Mouse (Mus musculus) thymus, postnatal 4 days (tissue): ENCODE measurements around the gene Fgfr2.

Source experiments
- DNase-seq: peaks from one replicate; pipeline ENCODE4 v3.0.0; 2021

Fgfr2 gene

DNA sequence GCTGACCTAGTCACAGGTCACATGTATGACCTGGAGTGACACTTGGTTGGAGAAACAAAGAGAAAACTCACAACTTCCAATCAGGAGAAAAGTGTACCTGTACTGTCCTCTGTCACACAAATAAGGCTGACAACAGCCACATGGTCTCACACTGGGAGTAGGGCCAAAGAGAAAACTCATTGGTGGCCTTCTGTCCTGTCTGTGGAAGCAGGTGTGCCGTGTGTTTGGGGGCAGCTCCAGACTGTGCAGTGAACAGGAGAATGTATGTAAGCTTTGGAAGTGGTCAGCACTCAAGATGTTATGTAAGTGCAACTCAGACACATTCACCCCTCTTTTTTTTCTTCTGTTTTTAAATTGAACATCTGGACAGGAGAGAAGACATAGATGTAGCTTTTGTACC, 2421.8 kb downstream of the Fgfr2 start:
- DNase-seq, result no peak

DNA sequence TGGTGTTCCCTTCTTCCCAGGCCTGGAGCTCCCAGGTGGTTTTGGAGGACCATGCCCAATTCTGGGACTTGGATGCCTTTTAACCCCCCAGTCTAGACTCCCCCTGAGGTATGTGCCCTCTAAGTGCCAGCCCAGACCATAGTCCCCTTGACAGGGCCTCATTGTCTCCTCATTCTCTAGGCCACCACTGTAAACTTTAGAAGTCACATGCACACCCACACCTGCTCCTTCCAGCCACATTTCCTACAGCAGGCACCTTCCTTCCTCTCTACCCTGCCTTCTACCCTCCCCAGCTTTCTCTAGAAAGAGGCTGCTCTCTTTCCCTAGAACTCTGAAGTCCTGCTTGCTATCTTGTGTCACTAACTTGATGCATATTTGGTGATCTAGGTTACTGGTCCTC, 2424.7 kb downstream of the Fgfr2 start:
- peak; percentile 37 for DNase-seq

DNA sequence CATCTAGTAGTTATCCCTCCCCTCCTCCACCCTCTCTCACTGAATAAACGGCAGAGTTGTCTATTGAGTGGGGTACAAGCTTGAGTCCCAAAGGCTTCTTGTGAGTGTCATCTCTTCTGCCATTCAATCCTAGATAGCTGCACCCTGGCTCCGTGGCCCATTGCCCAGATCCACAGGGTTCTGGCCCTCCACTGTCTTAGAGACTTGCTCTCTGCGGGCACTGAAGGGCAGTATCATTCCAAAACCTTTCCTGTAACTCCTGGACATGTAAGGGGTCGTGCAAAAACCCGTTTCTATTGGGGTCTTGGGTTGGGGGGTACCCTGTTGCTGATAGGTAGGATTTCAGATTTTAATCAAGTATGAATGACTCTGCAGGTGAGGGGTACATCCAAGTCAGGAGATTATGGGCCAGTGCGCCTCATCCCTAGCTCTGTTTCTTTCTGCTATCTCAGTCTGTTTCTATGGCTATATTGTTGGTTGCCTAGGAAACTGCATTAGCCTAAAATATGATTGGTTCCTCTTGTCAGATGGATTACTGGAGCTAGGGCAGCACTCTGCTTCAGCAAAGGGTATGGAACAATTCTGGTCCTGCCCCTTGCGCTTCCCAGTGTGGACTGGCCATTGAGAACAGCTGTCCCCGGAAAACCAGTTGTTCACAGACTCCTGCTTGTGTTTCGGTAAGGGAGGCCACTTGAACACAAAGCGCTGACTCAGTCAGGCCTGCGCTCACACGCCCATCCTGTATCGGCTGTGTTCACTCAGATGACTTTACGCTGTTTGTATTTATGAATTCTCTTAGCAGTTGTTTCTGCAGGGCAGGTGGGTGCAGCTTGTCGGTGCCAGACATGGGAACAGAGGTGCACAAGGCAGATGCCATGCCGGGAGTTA, 2426.6 kb downstream of the Fgfr2 start:
- no peak for DNase-seq

DNA sequence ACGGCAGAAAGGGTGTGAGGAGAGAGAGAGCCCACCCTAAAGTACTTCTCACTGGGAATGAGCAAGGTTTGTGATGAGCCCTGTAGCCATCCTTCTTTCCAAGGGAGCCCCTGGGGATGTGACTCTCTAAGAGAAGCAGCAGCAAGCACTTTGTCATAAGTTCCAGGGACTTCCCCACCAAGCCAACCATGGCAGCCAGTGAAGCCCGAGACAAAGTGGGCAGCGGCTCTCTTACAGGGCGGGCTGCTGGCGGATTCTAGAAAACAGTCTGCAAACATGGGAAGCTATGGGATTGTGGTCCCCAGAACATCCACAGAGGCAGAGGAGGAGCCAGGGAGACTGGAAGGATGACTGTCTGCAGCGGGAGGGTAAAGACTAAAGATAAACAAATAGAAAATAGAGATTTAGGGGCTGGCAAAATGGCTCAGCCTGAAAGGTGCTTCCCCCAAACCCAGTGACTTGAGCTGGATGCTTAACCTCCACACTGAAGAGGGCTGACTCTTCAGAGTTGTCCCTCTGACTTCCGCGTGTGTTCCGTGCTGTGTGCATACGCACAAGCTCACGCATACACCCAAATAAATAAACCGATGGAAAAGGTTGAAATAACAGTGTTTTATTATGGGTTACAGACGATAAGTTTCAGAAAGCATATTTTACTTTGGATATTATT, 2427.3 kb downstream of the Fgfr2 start:
- DNase-seq, result no peak

DNA sequence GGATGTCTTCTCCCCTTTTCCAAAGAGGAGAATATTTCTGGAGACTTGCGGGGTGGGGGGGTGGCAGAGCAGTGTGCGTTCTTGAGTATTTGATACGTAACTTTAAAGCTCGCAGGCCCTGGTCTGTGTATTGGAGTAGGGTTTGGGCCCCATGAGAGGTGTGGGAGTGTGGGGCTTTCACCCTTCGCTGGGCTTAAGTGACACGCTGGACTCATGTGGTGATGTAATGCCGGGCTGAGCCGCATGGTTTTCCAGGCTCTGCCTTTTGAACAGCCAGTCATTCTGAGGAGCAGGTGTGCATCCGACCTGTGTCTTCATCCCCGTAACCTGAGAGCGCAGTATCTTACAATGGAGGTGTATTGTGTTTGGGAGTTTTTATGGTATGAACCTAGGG, 2429.4 kb downstream of the Fgfr2 start:
- no peak for DNase-seq

DNA sequence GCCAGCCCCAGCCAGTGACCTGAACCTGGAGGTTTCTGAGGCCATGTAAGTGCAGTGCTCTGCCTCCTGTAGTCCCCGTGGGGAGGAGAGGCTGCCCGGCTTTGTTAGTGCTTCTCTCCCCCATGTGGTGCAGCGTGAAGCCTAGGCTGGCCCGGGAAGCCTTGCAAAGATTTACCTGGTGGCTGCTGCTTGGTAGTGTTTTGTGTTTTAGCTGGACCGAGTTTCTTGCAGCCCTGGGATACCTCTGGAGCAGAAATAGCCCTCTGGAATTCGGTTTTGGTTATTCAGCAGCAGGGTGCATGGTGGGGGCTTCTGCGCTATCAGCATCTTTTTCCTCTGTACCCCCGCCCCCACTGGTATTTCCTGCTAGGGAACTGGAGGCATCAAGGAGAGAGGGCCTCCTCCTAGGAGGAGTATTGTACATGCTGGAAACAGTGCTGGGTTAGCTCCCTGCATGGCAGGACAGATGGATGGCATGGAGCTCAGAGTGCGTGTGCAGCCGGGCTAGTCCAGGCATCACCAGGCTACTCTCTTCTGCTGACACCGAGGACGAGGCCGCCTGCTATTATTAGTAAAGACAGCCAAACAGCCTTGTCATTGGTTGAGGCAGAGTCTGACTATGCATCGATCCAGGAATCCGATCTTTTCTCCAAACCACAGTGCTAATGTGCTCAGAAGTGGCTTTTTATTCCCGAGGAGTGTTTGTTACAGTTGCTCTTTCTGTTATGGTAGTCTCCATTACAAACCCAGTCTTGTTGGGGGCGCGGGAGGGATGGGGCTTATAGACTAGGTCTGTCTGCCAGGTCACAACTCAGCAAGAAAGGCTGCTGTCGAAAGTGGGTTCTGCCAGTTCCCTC, 2430.0 kb downstream of the Fgfr2 start:
- DNase-seq, result peak; percentile 69

DNA sequence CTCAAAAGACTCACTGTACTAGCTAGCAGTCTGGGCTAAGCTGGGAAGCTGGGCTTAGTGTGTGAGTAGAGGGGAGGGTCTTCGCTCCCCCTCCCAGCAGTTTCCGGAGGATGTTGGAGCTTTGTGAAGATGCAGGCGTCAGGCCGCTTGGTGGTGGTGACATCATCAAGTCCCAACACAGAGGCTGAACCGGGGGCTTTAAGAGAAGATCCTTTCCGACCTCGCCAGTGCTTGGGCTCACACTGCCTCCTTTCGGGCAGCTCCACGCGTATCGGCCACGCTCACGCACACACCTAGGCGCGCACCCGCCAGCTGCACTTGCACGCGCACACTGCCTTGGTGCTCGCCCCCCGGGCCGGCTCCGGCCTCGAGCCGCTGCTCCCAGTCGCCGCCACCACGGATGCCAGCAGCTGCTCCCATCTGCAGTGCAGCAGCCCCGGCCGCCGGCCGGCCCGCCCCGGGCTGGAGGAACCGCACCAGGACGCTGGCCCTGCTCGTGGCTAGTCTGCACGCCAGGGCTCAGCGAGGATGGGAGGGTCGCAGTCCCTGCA, 2430.7 kb downstream of the Fgfr2 start:
- DNase-seq, result peak; percentile 82

DNA sequence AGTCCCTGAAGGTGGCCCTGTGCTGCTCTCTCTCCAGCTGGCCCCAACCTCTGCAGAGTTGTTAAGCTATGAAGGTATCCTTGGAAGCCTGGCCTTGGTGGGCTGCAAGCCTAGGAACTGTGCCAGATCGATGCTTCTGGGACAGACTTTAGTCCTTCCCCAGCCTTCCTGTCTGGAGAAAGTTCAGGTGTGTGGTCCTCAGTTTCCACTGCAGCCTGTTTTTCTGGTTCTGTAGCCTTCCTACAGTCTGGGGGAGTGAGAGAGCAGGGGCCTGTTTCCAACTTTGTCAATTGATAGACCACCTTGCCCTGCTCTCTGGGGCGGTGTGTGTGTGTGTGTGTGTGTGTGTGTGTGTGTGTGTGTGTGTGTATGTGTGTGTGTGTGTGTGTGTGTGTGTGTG, 2431.2 kb downstream of the Fgfr2 start:
- DNase-seq, result peak; percentile 25

DNA sequence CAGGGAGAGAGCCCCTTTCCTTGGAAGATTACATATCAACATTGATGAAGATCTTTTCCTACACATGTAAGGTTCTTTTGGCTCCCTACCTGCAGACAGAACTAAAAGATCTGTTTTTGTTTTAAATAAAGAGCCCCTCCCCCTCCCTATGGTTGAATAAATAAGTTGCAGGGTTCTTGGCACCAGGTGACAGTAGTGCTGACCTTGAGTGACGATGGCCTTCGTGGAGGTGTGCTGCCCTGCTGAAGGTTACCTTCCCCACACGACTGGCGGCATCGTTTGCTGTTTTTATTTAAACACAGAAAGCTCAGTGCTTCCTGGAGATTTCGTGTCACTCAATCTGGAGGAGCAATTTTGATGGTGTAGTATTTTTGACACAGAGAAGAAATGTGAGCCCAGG, 2432.3 kb downstream of the Fgfr2 start:
- no peak for DNase-seq

DNA sequence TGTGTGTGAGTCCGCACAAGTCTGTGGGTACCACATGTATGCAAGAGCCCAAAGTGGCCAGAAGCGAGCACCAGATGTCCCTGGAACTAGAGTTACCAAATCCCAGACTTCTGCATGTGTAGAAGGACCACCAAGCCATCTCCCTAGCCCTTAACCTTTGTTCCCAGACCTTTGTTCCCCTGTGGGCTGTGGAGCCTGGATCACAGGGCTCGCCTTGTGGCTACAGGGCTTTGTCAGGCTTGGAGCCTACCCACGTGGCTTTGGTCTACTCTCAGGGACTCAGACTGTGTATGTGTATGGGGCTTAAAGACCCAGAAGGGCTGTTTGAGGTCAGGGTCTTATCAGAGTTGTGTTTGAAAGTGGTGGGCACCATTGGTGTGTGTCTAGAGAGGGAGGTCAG, 2434.5 kb downstream of the Fgfr2 start:
- no peak for DNase-seq

DNA sequence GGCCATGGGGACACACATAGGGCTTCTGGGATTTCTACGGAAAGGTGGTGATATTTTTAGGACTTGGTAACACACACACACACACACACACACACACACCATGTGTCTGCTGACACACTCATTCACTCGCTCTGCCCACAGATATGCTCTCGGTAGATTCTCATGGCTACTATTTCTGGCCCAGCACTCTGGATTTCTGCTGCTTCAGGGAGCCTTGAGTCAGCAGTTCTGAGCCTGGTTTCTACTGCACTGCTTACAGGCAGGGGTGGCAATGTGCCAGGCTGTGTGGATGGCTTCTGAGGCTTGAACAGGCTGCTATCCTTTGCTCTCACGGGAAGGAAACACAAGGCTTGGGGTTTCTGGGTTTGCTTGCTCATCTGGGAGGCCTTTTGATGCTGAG, 2441.4 kb downstream of the Fgfr2 start:
- DNase-seq, result no peak

DNA sequence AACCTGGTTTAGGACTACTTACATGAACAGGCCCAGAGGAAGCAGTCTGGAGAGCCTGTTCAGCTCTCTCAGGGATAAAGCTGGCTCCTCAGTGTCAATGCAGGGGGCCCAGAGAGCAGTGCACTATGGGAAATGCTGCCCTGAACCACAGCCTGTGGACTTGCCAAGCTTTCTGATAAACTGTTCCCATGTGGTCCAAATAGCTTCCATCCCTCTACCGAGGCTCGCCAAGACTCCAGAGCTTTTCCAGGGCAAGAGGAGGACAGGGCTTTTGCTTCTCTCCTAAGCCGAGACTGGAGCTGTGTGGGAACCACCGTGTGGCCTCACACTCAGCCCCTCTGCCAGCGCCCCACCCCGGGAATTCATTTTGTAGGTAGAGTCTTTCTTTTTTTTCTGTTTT, 2444.7 kb downstream of the Fgfr2 start:
- no peak for DNase-seq

DNA sequence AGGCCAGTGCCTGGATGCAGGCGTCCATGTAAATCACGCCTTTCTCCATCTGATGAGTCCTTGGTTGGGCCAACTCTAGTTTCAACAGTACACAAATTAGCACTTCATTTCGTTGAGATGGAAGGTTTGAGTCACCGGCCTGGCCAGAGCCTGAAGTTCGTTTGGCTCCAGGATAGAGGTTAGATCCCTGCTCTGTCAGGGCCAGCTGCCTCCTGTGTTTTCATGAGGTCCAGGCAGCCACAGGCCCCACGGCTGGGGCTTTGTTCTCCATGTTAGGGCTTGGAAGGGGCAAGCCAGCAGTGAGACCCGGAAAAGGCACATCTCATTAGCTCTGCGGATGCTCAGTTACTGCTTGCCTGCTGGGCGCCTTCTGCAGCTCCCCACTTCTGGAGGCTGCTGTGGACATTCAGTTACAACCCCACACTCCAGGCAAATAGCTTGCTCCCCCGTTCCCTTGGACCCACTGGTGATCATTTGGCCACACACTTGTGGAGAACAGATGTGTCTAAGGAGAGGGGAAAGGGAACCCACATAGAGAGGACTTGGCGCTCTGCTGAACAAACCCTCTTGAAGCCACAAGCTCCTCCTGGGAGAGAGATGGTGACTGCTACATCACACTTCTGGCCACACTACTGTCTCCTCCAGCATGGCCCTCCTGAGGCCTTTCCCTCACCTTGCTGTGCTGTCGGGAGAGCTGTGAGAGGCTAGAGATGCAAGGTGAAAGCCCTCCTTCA, 2445.4 kb downstream of the Fgfr2 start:
- DNase-seq, result no peak

DNA sequence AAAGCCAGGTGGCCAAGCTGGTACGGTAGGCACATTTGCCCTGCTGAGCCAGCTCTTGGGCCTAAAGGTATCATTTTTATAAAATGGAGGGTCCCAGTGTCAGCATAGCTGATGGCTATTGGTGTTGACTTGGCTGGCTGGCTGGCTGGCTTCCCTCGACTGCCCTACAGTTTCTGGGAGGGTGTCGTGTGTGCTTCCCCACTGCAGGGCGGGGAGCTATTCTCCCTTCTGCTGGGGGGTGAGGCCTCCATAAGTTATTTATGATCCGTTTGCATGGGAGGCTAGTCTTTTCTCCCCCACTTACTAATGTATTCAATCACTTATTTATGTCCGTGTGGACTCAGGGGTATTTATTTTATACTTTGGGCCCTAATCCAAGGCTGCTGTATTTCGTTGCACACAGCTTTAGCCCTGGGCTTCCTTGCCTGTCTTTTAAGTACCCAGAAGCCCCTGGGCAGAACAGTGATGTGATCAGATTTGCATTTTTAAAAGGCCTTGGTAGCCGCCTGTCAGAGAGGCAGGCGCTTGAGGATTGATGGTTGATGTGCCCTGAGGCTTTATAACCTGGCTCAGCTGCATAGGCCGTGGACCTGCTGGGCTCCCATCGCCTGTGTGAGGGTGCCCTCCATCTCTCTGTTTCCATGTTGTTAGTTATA, 2446.1 kb downstream of the Fgfr2 start:
- DNase-seq, result no peak

DNA sequence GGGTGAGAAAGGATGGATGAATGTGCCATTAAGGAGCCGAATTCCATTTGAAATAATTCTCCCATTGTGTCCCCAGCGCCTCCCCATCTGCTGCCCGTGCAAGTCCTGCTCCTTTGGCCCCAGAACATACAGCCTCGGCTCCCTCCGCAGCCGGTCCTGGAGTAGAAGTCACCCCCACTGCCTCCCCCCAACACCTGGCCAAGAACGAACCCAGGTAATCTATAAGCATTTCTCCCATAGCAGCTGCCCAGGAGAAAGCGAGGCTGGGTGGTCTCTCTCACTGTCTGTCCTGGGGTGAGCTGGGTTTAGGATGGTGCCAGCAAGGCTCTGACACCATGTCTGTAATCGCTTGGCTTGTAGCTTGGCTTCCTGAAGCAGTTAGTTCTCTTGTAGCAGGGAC, 2448.6 kb downstream of the Fgfr2 start:
- DNase-seq, result no peak

DNA sequence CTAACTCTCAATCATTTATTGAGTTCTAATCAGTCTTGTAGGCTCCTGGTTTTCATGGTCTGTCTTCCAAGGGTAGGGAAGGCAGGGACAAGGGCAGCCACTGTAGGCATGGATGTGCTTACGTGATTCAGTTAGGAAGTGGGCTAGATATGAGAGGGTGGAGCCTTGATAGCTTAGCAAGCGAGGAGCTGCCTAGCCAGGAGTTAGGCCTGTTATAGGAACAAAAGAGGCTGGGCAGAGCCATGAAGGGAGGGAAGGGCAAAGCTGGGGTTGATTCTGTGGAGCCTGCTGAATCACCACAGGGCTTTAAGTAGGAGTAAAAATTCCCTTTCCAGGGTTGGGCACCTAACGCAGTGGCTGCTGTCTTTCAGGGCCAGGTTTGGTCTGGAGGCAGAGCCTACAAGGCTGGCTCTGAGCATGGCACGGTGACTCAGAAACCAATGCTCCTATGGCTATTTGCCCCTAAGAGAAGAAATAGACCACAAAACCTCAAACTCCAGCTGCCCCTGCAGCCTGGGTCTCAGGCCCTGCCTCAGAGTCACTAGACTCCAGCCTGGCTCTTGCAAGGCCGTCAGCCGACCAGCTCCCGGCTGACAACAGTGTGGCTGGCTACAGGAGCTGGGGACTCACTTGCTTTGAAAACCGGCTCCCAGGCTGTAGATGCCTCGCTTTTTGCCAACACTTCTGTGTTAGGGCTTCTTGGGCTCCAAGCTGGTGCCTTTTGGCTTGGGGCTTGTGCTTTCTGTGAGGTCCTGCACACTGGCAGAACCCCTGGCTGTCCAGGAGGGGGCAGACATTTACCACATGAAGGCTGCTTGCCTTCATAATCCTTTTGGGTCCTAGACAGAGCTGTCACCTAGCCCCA, 2449.7 kb downstream of the Fgfr2 start:
- peak; percentile 69 for DNase-seq

DNA sequence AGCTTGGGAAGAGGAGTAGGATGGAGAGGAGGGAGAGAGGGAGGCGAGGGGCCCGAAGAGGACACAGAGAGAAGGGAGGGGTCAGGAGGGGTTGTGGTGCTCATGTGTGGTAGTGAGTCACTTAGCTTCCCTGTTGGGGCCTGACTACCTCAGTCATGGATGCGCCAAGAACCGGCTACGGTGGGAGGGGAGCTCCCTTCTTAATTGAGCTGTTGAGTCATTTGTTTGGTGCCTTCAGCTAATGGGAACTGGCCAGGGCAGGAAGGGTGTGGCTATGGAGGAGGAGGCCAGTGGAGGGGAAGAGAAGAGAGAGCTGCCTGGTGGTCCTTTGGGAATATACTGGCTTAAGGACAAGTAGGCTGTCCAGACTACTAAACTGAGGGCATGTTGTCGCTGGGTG, 2451.8 kb downstream of the Fgfr2 start:
- no peak for DNase-seq

DNA sequence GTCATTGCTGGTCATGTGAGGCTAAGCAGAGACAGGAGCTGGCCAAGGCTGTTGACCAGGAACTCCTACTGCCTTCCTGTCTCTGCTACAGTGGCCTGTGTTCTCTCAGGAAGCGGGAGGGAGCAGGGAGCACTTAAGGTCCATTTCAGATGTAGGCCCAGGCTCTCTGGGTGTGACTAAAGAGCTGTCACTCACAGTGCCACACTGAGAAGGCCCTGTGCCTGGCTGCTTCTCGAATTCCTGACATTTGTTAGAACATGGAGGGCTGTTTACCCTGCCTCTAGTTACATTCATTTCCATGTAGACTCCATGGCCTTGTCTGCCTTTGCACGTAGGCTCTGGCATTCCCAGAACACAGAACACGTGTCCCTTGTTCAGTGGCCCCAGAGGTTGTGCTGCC, 2452.8 kb downstream of the Fgfr2 start:
- no peak for DNase-seq

DNA sequence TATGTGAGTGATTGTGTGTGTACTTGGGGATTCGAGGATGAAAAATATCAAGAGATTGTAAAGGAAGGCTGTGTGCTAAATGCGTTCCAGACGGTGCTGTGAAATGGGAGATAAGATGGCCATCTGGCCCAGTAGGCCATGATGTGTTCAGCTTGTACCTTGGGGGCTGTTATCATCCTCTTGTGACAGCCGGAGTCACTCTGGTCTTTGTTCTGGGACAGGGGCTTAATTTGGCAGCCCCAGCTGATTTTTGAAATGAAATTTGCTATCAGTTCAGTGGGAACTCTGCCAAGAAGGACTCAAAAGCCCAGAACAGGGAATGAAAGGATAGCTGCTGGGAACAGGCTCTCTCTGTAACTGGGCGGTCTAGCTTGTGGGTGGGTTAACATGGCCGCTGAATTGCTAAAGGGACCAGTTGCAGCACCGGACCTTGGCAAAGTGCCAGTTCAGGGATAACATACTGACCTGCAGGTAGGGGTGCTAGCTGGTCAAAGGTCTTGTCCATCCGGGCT, 2453.7 kb downstream of the Fgfr2 start:
- no peak for DNase-seq

DNA sequence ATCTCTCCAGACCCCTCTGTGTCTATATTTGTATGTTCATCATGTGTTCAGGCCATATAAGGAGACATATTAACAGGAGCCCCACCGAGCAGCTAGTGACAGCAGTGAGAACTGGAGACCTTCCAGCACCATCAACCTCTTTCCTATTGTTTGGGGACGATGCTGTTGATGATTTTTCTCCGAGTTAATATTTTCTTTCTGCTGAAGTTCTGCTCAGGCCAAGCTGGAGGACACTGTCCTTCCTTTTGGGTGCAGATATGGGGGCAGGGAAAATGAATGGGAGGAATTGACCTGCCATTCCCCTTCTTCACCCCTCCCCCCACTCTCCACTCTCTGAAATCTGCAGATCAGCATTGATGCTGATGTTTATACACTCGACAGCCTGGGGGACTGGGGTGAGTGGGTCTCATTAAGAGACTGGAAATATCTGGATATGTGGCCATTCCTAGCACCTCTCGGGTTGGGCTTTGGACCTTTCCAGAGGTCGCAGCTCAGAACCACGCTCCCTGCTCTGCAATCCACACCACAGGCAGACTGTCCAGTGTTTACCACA, 2454.3 kb downstream of the Fgfr2 start:
- no peak for DNase-seq
